Mouse (Mus musculus) liver, embryonic 14.5 days (tissue): ENCODE results near the gene Fgfr2.

Source experiments
- CTCF ChIP-seq: IDR thresholded peaks from 2 replicates; pipeline ENCODE4 v1.5.1; 2016; ENCODE audit warnings: antibody characterized with exemption, low read depth, control low read depth
- EP300 ChIP-seq: IDR thresholded peaks from 2 replicates; pipeline ENCODE4 v1.6.1; 2016; ENCODE audit warnings: antibody characterized with exemption, low read depth

- TF ChIP-seq CTCF (no peak), EP300 (no peak)
Observed at GRCm38 (mm10) chr7:130216272-130216671, 2906.9 kb downstream of the Fgfr2 start.
